Mouse (Mus musculus) small intestine, adult 2 months (tissue): ENCODE measurements around the gene Ugt1a6b.
"Not testable (repeated sequence)": the region's sequence is repeated elsewhere in the genome, so short reads cannot be mapped to it uniquely, and the experiment has no call there.

Experiments used
- CTCF ChIP-seq: fragments of 200-500 bp; IDR thresholded peaks from 2 replicates; pipeline ENCODE4 v1.5.1; 2012; ENCODE audit warnings: low read depth, mild to moderate bottlenecking, control low read depth, inconsistent platforms, low read length, moderate library complexity, mixed read lengths; ENCODE audit not compliant: insufficient replicate concordance, insufficient read length; ENCODE audit errors: extremely low read depth
- POLR2A ChIP-seq: fragments of 200-500 bp; IDR thresholded peaks from 2 replicates; pipeline ENCODE4 v1.6.1; 2012; ENCODE audit warnings: low read depth, mild to moderate bottlenecking, control low read depth, inconsistent platforms, low read length, moderate library complexity

DNA sequence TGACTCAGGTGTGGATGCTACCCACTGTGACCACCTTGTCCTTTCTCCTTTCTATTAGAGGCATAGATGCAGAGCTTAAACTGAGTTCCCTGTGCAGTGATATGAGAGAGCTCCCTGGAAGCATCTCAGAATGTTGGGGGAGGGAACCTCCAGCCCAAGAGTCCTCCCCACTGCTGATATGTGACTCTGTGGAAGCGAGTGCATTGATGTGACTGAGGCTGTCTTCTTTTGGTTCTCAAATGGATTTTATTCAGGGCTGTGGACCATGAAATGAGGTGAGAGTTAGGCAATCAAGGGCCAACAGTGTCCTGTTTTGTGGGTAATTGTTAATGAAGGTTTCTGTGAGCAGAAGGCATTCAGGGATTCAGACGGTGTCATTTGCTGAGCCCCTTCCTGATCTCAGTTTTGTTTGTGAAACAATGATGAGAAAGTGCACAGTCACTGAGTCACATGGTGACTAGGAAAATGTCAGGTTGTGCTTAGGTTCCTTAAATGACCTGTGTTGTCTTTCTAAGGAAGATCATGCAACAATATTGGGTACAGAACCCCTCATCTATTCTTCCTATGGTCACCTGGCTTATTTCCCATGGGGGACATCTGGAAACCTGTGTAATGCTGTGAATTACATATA, 36.5 kb upstream of the Ugt1a6b start:
- not testable (repeated sequence) for TF ChIP-seq POLR2A, CTCF
